Comparison of ENCODE assay signal across 14 mouse cellular contexts in genomic region chr7:49604965-49605795, GRCm38 (mm10). TPM values are rescaled to one million over a fixed set of nuclear protein-coding genes. Genes with fewer than 3 reads are reported as not detected.
DNase-seq lines count a peak whose midpoint lies in the region; ATAC-seq and TF ChIP-seq lines count a peak whose summit lies in the region.
"Had no signal": no experiment of that assay in that cellular context is flagged by ENCODE, and none has a peak within 500 bp of the region (broad histone marks: within the 10 kb centered on the region; RNA-seq: fewer than 3 reads in every experiment).

No protein-coding gene starts in this region.

- no peak overlapping the region for H3K4me3 ChIP-seq in kidney, adult 2 months (ENCODE audit: insufficient read depth, low read depth, low read length)
- no peak overlapping the region for H3K4me3 ChIP-seq in lung, postnatal 0 days (ENCODE audit: low read depth, low read length)
- no peak overlapping the region for H3K4me3 ChIP-seq in hindbrain, embryonic 12.5 days
- H3K4me3 ChIP-seq: forebrain, embryonic 10.5 days; limb, embryonic 12.5 days had no signal

- H3K4me1 ChIP-seq in kidney, adult 2 months (ENCODE audit: control insufficient read depth, insufficient read depth, low read length) = no peaks in the 10 kb centered on the region
- no peaks in the 10 kb centered on the region for H3K4me1 ChIP-seq in lung, postnatal 0 days (ENCODE audit: insufficient read depth, low read depth, low read length)
- no peaks in the 10 kb centered on the region for H3K4me1 ChIP-seq in hindbrain, embryonic 12.5 days

- DNase-seq in adrenal gland, adult 2 months = peak; percentile 61
- no peak for DNase-seq in adrenal gland, adult 18-20 months (ENCODE audit: low spot score in 2 of 2)
- DNase-seq in kidney, adult 2 months = peak; percentile 42
- no peak for DNase-seq in kidney, postnatal 4 days
- peak; percentile 34 for DNase-seq in lung, postnatal 0 days (ENCODE audit: low spot score)
- DNase-seq in T-cell, adult 2 months (ENCODE audit: low spot score) = no peak
- DNase-seq: gastrocnemius, postnatal 25 days; right cerebral cortex, postnatal 4 days had no signal

- ATAC-seq in common myeloid progenitor, adult 5-6 weeks (replicated peaks; ENCODE audit: low read depth, poor library complexity, severe bottlenecking) = peak; percentile 16; the same call in 1 of the 2 replicates
- peak; percentile 27 for ATAC-seq in lung, postnatal 0 days
- no peak for ATAC-seq in hindbrain, embryonic 12.5 days (ENCODE audit: low FRiP score)
- ATAC-seq: hindbrain, postnatal 0 days had no signal

- no peak overlapping the region for H3K4me2 ChIP-seq in lung, postnatal 0 days (replicated peaks; ENCODE audit: low read depth, low read length)
- H3K4me2 ChIP-seq in hindbrain, embryonic 12.5 days (replicated peaks) = no peak overlapping the region
- H3K4me2 ChIP-seq: limb, embryonic 12.5 days had no signal

- no peaks in the 10 kb centered on the region for H3K9me3 ChIP-seq in lung, postnatal 0 days (ENCODE audit: low read length)
- H3K9me3 ChIP-seq in hindbrain, embryonic 12.5 days (replicated peaks) = no peaks in the 10 kb centered on the region
- H3K9me3 ChIP-seq: forebrain, embryonic 10.5 days; limb, embryonic 12.5 days had no signal

- no peak for TF ChIP-seq EP300 in lung, postnatal 0 days (IDR thresholded peaks at IDR 0.05)

- no peak overlapping the region for H3K27ac ChIP-seq in kidney, adult 2 months (ENCODE audit: insufficient read depth, low read depth, low read length)
- no peak overlapping the region for H3K27ac ChIP-seq in lung, postnatal 0 days (ENCODE audit: low read length)
- no peak overlapping the region for H3K27ac ChIP-seq in hindbrain, embryonic 12.5 days
- H3K27ac ChIP-seq: forebrain, embryonic 10.5 days; hindbrain, postnatal 0 days; limb, embryonic 12.5 days had no signal

- 70% methylated on average over 15 of the region's 15 CpGs for WGBS in kidney, adult 2 months
- 64% methylated on average over 15 of the region's 15 CpGs for WGBS in lung, postnatal 0 days
- 91% methylated on average over 15 of the region's 15 CpGs for whole genome bisulfite sequencing in hindbrain, embryonic 12.5 days

- no peak for TF ChIP-seq POLR2A in kidney, adult 2 months (IDR thresholded peaks at IDR 0.05; ENCODE audit: low read depth, low read length)

- no peaks in the 10 kb centered on the region for H3K36me3 ChIP-seq in kidney, adult 2 months (ENCODE audit: control insufficient read depth, insufficient read depth, low read length)
- H3K36me3 ChIP-seq in lung, postnatal 0 days (ENCODE audit: insufficient read depth, low read length) = peaks cover 4% of the 10 kb centered on the region; the same call in 1 of the 2 replicates
- H3K36me3 ChIP-seq in hindbrain, embryonic 12.5 days = peaks cover 35% of the 10 kb centered on the region

- H3K9ac ChIP-seq in lung, postnatal 0 days (replicated peaks; ENCODE audit: low read depth) = no peak overlapping the region
- no peak overlapping the region for H3K9ac ChIP-seq in hindbrain, embryonic 12.5 days
- H3K9ac ChIP-seq: limb, embryonic 12.5 days had no signal

- H3K27me3 ChIP-seq in kidney, adult 2 months (replicated peaks; ENCODE audit: control insufficient read depth, insufficient read depth, low read length) = no peaks in the 10 kb centered on the region
- no peaks in the 10 kb centered on the region for H3K27me3 ChIP-seq in lung, postnatal 0 days (replicated peaks; ENCODE audit: insufficient read depth, low read length)
- 0 out of 2 replicates have a peak, but pooled peaks cover 2% of the 10 kb centered on the region for H3K27me3 ChIP-seq in hindbrain, embryonic 12.5 days
- H3K27me3 ChIP-seq: limb, embryonic 12.5 days had no signal

- no peak for TF ChIP-seq CTCF in kidney, adult 2 months (conservative IDR thresholded peaks at IDR 0.05; ENCODE audit: insufficient read depth, insufficient read length, low read depth, low read length)
- no peak for TF ChIP-seq CTCF in lung, postnatal 0 days (IDR thresholded peaks at IDR 0.05)

RNA-seq across cellular contexts. Expression of gene Dbx1, which starts 31.5 kb away (rescaled TPM):
- total RNA-seq in adrenal gland, adult 2 months (2021) = not detected
- polyA plus RNA-seq in adrenal gland, adult 2 months (2012; rRNA removed) = not detected in 2 replicates
- total RNA-seq in adrenal gland, adult 18-20 months (2021) = not detected
- not detected in 2 replicates for polyA plus RNA-seq in kidney, adult 2 months (2012; rRNA removed)
- total RNA-seq in common myeloid progenitor, adult 5-6 weeks (2017) = not detected in 2 replicates
- polyA plus RNA-seq in lung, postnatal 0 days (2015; fragmentation: Nextera tagmentation; extraction: Ambion mirVana) = not detected in 2 replicates
- polyA plus RNA-seq in hindbrain, embryonic 12.5 days (2016; fragmentation: Nextera tagmentation; extraction: Ambion mirVana) = 17.9 and 30.8 TPM in 2 replicates
- total RNA-seq: gastrocnemius, postnatal 25 days had no signal
- polyA plus RNA-seq: lung, embryonic 16.5 days had no signal

Comparison
In these comparisons a context has a peak if more than half of its experiments do, and no peak if none do; other contexts are left out.
1. DNase-seq: peak in adrenal gland, adult 2 months (single experiment), kidney, adult 2 months (single experiment) and lung, postnatal 0 days (single experiment); none in adrenal gland, adult 18-20 months (0 of 2), kidney, postnatal 4 days (0 of 2) and T-cell, adult 2 months (single experiment).
2. RNA of gene Dbx1, which starts 31.5 kb away (polyA plus RNA-seq): 17.9 to 30.8 TPM in hindbrain, embryonic 12.5 days; not detected in adrenal gland, adult 2 months, not detected in kidney, adult 2 months and not detected in lung, postnatal 0 days; every median in the first group is over 10 times any median in the second.